Mouse (Mus musculus) c-Kit-positive CD71-negative TER-119-negative erythroid progenitor cells, embryonic 14.5 days (primary cell): ENCODE results near the gene Cacnb3.

ENCODE experiments used
- DNase-seq: peaks from one replicate; pipeline ENCODE4 v3.0.0-alpha.2; 2013; ENCODE audit warnings: low read depth

Cacnb3 gene

DNA sequence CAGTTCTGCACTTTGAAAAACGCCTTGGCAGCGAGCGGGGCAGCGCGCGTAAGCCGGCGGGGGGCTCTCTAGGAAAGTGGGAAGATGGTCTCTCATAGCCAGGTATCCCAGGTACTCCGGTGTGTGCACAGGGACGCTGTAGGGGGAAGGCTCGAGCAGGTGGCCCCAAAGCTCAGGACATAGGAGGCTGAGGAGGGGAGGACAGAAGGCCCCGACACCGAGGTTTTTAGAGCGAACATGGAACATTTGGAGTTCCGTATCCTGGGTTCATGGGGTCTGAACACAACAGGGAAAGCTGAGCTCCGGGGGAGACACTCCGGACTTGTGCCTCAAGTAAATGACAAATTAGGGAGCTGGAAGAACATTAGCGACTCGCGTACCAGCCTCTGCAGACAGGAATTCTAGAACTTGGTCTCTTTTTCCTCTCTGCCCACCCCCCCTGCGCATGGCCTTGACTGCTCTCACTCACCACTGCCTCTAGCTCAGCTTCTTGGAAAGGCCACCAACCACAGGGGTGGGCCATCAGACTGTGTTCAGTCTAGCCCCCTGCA lies 4.7 kb downstream of the Cacnb3 start:
- DNase-seq = no peak

DNA sequence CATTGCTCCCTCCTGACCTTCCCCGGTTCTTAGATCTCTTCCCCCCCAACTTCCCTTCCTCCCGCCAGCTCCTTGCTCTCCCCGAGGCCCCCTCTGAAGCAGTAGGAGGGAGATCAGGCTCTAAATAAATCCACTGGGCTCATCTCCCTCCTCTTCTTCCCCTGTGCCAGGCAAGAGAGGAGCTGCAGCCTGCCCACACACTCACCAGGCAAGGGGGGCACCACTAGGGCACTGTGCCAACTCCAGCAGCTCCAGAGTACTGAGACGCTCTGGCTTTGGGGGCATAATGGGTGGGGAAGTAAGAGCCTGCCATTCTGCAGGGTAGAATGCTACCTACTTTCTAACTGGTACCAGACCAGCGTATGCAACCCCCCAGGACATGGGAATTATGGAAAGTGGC lies 5.9 kb downstream of the Cacnb3 start:
- DNase-seq = no peak

DNA sequence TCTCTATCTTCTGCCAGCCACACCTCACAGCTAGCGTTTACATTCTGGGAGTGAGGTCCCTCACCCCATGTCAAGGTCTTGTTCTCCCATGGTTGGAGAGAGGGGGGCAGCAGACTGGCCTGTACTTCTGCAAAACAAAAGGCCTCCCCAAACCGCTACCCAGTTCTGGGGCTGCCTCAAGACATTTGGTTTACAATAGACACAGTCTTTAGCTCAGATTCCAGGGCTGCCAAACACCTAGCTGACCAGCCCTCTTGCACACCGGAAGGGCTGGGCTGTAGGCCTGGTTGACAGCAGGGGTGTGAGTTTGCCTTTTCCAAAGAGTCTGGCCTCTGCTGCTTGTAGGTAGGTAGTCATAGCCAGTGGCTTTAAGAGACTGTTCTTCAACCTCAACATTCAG lies 6.5 kb downstream of the Cacnb3 start:
- no peak for DNase-seq

DNA sequence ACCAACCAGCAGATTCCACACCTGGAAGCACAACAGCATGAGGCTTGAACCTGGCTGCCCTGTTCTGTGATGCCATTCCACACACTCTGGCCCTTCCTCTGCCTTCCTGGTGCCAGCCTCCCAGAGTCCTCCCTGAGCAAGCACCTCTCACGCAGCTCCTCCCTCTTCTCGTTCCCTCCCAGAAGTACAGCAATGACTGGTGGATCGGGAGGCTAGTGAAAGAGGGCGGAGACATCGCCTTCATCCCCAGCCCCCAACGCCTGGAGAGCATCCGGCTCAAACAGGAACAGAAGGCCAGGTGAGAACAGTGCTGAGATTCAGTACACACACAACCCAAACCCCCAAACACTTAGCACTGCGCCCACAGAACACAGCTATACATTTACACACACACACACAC lies 9.5 kb downstream of the Cacnb3 start:
- no peak for DNase-seq

DNA sequence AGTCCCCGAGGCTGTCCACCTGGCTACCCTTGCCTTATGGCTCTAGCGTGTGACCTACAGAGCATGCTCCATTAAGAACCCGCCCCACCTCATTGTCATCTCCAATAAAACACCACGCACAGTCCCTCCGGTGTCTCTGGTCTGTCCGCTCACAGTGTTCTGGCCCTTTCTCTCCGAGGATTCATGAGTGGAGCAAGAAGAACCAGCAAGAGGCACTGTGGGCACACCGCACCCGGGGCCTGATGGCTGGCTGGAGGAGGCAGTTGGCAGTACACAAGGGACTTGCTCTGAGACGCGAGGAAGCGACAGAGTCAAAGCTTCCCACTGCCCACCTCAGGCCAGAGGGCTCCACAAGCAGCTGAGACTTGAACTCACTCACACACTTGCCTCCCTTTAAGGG lies 13.8 kb downstream of the Cacnb3 start:
- DNase-seq = no peak

DNA sequence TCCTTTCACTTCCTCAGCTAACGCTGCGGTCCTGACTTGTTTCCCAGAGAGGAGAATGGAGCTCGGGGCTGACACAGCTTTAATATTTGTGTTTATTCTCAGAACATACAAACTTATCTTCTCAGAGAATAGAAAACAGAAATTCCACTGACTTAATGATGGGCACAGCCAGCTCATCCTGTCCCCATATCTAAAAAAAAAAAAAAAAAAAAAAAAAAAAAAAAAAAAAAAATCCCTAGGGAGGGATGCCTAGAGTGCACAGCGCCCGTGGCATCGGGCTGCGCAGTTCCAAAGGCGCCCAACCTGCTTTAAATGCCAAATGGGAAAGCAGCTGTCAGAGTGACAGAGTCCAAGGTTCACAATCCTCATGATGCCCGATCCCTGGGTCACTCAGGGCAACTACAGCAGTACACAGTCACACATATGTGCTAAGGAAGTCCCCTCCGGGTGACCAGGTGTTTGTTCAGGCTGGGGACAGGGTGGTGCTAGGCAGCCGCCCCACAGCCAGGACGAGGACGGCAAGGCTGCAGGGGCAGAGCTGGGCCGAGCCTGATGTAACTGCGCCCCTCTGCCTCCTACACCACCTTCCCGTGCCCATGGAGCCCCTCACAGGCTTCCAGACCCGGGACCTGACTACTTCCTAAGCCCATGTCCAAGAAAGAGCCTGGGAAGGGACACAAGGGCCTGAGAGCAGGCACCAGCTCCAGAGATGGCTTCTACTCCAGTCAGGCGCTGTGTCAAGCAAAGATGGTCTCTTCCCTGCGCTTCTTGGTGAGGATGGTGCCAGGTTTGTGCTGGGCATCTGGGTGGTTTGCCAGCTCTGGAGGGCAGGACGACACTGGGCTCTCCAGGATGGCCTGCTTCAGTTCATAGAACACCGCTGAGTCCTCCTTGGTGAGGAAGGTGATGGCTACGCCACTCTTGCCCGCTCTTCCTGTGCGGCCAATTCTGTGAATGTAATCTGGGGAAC lies 14.7 kb downstream of the Cacnb3 start:
- DNase-seq = no peak

DNA sequence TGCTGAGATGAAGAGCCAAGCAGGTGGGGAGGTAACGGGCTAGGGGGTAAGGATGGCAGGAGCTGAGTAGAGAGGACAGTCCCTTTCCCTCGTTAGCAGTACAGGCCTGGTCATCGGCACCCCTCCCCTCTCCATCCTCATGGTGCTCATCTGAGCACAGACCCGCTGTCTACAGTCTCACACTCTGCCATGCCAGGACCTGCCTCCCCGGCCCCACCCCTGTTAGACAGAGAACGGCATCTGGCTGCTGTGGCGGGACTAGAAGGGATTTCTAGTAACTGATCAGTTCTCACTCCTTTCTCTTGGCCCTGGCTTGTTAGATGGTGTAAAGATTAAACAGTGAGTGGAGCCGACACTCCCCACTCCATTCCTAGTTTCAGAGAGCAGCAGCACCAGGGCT lies 16.1 kb downstream of the Cacnb3 start:
- DNase-seq = no peak

DNA sequence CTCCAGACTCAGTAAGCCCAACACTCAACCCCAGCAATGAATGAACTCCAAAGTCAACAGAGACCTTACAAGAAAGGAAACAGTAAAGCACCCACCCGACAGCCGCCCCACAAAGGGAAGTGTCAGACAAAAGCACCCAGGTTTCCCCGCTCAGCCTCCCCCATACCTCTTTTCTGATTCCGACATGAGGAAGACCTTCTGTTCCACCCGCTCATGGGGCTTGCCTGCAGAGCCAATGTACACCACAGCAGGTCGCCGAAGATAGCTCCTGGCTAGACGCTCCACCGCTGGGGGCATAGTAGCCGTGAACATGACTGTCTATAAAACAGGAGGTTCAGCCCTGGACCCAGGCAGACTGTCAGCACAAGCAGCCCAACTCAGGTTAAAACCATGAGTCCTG lies 16.7 kb downstream of the Cacnb3 start:
- DNase-seq = no peak

DNA sequence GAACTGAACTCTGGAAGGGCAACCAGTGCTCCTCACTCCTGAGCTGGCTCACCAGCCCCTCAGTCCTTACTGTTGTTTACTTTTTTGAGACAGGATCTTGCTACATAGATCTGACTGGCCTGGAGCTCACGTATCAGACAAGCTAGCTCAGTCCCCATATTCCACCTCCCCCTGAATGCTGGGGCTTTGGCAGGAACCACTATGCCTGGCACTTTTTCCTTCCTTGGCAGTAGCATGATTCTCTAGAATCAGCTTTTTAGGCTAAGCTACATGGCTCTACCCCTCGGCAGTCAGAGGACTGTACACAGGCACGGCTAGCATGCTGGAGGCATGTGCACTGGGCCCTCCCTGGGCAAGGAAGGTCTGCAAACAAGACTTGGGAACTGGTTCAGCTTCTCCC lies 17.4 kb downstream of the Cacnb3 start:
- DNase-seq = no peak

DNA sequence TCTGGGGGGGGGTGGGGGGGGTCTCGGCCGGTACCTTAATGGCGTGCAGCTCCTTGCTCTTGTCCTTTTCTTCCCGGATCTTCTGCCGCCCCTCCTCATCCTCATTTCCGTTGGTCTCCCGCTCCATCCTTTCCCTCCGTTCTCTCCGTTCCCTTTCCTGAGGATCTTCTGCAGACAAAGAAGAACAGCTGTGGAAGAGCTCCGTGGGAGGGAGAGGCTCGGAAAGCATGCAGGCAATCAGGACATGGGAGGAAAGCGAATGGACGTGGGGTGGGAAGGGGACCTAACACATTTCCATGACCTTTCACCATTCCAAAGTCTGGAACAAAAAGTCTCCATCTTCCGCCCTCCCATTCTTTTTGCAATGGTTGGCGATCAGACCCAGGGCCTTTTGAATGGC lies 20.8 kb downstream of the Cacnb3 start:
- DNase-seq = no peak

DNA sequence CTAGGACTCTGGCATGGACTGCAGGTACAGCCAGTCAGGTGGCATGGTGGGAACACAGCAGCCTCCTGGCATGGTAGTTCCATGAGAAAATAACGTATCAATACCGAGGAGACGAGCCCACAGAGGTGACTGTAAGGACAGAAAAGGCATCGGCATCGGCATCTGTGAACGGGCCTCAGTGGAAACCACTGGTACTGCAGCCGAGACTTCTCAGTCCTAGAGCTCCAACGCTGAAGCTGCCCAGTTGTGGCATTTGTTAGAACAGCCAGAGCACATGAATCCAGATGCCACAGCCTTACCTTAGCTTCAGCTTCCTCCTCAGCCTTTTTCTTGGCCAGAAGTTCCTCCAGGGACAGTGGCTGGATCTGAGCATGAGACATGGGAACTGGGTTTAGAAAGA lies 21.5 kb downstream of the Cacnb3 start:
- DNase-seq = no peak

DNA sequence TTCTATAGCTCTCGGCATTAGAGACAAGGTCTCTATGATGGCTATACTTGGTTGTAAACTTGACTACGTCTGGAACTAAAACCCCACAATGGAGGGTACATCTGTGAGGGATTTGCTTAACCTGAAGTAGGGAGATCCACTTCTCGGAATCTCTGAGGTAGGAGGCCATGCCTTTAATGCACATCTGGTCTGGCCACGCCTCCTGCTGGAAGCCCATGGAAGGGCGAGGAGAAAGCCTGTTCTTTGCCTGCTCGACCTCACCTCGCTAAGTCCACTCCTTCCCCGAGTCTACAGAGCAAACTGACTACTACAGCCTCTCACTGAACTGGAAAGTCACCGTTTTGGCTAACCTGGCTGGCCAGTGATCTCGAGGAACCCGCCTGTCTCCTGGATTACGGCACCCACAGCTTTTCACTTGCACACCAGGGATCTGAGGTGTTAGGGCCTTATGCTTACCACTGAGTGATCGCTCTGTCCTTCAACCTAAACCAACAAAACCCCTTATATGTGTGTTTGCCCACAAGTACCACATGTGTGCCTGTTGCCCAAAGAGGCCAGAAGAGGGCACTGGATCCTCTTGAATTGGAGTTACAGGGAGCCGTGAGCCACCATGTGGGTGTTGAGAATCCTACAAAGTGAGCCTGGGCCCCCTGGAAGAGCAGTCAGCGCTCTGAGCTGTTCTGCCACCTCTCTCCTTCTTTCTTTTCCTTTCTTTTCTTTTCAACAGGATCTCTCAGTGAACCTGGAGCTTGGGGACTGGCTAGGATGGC lies 26.5 kb downstream of the Cacnb3 start:
- DNase-seq = no peak

DNA sequence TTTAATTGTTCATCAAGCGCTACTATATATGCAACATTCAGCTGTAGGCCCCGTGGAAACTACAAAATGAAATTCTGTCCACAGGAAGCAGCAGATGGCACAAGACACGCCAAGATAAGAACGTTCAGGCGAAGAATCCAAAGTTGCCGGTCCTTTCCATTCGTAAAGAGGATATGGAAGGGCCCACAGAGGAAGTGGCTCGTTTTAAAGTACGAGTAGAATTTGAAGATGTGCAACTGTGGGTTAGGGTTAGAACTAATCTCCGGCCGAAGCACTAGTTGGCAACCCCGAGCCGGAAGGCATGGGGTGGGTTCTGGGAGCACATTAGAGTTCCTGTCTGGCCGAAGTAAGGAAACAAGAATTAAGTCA lies 31.5 kb downstream of the Cacnb3 start:
- DNase-seq = no peak

DNA sequence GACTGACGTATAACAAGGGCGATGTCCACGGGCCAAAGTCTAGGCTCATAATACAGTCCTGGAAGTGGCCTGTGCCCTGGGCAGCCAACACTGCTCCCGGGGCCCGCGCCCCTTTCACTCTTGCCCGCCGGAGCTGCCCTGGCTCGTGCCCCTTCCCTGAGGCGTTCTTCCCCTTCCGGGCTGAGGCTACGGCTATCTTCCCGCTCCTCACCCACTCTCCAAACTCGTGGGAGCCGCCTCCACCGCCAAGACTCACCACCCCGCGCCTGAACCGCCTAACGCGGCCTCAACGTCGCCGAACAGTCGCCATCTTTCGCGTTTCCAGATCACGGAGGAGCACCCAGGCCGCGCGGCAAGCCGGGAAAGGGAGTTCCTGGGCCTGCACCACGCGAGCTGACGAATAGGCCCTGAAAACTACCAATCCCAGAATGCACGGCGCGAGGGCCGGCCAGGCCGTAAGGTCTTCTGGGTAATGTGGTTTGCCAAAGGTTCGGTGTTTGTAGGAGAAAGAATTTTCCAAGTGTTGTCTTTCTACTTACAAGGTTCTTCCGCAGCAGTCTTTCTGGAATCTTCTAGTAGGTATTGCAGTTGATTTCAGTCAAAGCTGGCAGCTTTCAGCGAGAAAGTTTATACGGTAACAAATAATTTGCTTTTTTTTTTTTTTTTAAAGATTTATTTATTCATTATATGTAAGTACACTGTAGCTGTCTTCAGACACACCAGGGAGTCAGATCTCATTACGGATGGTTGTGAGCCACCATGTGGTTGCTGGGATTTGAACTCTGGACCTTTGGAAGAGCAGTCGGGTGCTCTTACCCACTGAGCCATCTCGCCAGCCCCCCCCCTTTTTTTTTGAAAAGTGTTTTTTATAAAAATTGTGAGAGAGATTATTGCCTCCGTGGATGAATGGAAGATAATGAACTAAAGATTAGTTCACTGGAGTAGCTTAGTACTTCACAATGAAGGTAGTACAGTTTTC lies 32.2 kb downstream of the Cacnb3 start, which contains the start of gene Ddx23:
Ddx23 (minus strand) TSS at position 328 of the 979 bp plus-strand sequence.
- DNase-seq = peak; percentile 93

DNA sequence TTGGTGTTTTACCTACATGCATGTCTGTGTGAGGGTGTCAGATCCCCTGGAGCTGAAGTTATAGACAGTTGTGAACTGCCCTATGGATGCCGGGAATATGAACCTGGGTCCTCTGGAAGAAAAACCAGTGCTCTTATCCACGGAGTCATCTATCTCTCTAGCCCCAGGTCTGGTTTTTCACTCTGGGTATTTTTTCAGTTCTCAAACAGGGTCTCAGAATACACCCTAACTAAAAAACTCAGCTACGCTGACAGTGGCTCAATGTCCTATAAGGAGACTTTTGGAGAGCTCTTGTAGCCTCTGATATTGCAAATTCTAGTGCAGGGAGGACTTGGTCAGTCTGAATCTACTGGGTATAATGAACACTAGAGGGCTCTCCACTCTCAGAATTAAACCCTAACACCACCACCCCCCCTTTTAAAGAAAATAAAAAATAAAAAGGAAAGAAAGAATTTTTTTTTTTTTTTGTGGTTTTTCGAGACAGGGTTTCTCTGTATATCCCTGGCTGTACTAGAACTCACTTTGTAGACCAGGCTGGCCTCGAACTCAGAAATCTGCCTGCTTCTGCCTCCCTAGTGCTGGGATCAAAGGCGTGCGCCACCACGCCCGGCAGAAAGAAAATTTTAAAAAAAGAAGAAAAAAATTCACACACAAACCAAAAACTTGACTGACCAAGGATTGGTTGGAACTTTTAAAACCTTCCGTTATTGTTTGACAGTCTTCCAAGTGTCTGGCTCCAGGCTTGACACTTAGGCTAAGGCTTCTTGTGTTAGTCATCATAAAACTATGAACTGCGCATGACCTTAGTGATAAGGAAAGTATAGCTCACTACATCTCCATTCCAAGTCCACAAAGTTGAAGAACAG lies 33.6 kb downstream of the Cacnb3 start:
- no peak for DNase-seq

DNA sequence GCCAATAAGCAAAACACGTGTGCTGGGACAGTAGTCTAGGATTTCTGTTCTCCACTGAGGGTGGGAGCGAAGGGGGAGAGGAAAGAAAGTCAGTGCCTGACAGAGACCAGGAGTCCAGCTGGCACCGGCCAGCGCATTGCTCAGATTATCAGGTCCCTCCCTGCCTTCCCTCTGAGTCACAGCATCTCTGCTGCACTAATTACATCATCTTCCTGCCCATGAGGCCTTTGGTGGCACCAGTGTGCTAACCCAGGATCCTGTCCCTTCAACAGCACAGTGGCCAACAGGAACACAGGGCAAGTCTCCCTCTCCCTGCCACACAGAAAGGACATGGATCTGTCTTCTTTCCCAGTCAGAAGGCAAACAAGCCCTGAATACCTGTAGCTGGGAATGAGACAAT lies 42.0 kb downstream of the Cacnb3 start:
- no peak for DNase-seq

DNA sequence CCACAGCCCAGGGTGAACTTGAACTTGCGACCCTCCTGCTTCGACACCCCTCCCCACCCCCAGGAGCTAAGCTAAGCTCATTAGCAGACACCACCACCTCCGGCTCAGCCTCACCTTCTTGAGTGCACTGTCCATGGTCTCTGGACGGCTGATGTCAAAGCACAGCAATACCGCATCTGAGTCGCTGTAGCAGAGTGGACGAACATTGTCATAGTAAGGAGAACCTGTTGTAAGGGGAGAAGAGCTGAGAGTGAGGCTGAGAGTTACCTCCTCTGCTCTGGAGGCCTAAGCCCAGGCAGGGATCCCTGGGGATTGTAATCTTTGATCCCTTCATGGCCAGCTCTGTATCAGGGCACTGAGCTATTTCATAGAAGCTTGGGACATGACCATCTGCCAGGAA lies 43.1 kb downstream of the Cacnb3 start:
- DNase-seq = no peak

DNA sequence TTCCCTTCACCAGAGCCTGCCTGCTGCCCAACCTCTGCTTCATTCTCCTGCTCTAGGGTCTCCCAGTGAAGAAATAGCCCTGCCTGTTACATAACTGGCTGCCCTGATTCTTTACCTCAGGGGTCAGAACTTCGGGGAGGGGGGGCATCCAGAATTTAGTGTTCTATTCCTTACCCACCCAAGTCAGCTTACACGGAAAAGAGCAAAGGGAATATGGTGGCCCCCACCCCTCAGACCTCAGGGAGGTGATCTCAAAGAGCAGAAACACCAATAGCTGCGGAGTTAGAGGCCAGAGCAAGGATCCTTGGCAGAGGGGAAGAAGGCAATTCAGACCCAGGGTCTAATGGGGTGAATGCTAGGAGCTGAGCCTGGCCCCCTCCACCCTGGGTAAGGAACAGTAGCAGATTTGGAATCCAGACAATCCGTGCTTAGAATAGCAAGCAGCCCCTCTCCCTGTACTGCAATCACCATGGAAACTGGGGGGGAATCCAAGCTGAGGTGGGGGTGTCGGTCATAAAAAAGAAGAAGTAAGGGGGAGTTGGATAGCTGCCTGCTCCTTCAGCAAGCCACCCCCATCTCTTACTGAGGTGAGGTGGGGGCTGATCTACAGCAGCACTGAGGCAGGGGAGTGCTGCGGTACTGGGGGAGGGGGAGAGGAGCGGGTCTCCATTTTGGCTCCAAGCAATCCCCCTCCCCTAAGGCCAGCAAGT lies 43.8 kb downstream of the Cacnb3 start:
- DNase-seq = no peak

DNA sequence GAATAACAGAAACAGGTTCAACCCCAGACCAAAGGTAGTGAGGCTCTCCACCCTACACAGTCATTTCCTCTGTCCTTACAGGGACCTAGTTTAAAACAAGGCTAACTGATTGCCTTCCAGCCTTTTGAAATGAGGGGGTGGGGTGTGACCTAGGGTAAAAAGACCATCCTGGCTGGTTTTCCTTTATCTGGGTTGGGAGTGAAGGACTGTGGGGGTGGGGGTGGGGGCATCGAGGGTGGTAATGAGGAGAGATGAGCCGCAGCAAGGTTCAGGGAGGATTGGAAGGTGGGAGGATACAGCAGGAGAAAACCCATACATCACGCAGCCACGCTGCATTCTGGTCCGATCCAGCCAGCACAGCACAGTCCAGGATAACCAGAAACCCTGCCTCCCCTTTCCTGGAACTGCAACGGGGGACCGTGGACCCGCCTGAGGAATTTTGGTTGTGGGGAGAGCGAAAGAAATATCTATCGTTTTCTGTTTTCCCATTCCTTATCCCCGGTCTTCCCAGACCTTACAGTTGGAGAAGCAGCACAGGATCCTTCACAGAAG lies 44.4 kb downstream of the Cacnb3 start:
- no peak for DNase-seq
